Mouse (Mus musculus): Measurements from ENCODE around the gene Chrm3. TPM values are rescaled to one million over a fixed set of nuclear protein-coding genes. Genes with fewer than 3 reads are reported as not detected.

Chrm3 gene
- polyA plus RNA-seq, 1 experiment from 2014 or later, result 0.22 TPM

DNA sequence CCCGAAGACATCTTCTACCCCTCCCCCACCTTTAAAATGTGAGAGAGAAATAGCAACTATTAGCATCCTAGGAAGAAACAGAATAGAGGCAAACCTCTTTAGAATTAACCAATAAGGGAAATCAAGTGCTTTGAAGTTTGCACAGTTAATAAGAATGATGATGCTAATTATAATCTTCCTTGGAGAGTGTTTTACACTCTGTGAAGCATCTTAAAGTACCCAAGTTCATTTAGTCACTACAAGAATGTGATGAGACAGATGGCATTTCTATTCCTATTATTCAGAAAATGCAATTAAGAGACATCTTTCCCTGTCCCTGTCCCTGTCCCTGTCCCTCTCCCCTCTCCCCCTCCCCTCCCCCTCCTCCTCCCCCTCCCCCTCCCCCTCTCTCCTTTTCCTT, 382.9 kb downstream of the Chrm3 start:
- 72% methylated on average over 1 of the region's 1 CpGs for WGBS
- H3K4me2 ChIP-seq, result no peak overlapping the region

GRCm38 (mm10) chr13:9973742-9974321, 386.8 kb downstream of the Chrm3 start:
- no peak for DNase-seq (ENCODE audit: low spot score)
- ATAC-seq (replicated peaks; ENCODE audit: low FRiP score), result no peak
- H3K36me3 ChIP-seq (ENCODE audit: control insufficient read depth, insufficient read depth, low read length), result no peaks in the 10 kb centered on the region
- H3K27me3 ChIP-seq (replicated peaks; ENCODE audit: control insufficient read depth, insufficient read depth, low read length), result no peaks in the 10 kb centered on the region
- H3K9ac ChIP-seq (ENCODE audit: low read depth, low read length), result no peak overlapping the region
- H3K4me2 ChIP-seq, result no peak overlapping the region
- H3K9me3 ChIP-seq (ENCODE audit: control insufficient read depth, low read length), result no peaks in the 10 kb centered on the region
- no peaks in the 10 kb centered on the region for H3K4me1 ChIP-seq (replicated peaks; ENCODE audit: control insufficient read depth, insufficient read depth, low read length)
- WGBS, result 76% methylated on average over 2 of the region's 2 CpGs
- H3K27ac ChIP-seq (ENCODE audit: low read depth, low read length), result no peak overlapping the region
- H3K4me3 ChIP-seq (ENCODE audit: low read depth, low read length), result no peak overlapping the region

More for the DNA sequence above, 382.9 kb downstream of the Chrm3 start:
- no peaks in the 10 kb centered on the region for H3K27me3 ChIP-seq (replicated peaks; ENCODE audit: control insufficient read depth, insufficient read depth, low read length)
- no peak overlapping the region for H3K9ac ChIP-seq (ENCODE audit: low read depth, low read length)
- no peak overlapping the region for H3K4me3 ChIP-seq (ENCODE audit: low read depth, low read length)
- H3K4me1 ChIP-seq (replicated peaks; ENCODE audit: control insufficient read depth, insufficient read depth, low read length), result no peaks in the 10 kb centered on the region
- ATAC-seq (replicated peaks; ENCODE audit: low FRiP score) (no peak), DNase-seq (ENCODE audit: low spot score) (no peak)
- no peak overlapping the region for H3K27ac ChIP-seq (ENCODE audit: low read depth, low read length)
- no peaks in the 10 kb centered on the region for H3K36me3 ChIP-seq (ENCODE audit: control insufficient read depth, insufficient read depth, low read length)
- H3K9me3 ChIP-seq (ENCODE audit: control insufficient read depth, low read length), result no peaks in the 10 kb centered on the region

GRCm38 (mm10) chr13:9971845-9972244, 388.8 kb downstream of the Chrm3 start:
- no peak for ATAC-seq (replicated peaks; ENCODE audit: low FRiP score)
- Histone ChIP-seq H3K4me1 (replicated peaks; ENCODE audit: control insufficient read depth, insufficient read depth, low read length) (no peaks in the 10 kb centered on the region), H3K27me3 (replicated peaks; ENCODE audit: control insufficient read depth, insufficient read depth, low read length) (no peaks in the 10 kb centered on the region), H3K4me3 (ENCODE audit: low read depth, low read length) (no peak overlapping the region), H3K4me2 (no peak overlapping the region), H3K27ac (ENCODE audit: low read depth, low read length) (no peak overlapping the region), H3K36me3 (ENCODE audit: control insufficient read depth, insufficient read depth, low read length) (no peaks in the 10 kb centered on the region), H3K9ac (ENCODE audit: low read depth, low read length) (no peak overlapping the region), H3K9me3 (ENCODE audit: control insufficient read depth, low read length) (no peaks in the 10 kb centered on the region)
- no peak for DNase-seq (ENCODE audit: low spot score)
- 63% methylated on average over 4 of the region's 4 CpGs for WGBS

DNA sequence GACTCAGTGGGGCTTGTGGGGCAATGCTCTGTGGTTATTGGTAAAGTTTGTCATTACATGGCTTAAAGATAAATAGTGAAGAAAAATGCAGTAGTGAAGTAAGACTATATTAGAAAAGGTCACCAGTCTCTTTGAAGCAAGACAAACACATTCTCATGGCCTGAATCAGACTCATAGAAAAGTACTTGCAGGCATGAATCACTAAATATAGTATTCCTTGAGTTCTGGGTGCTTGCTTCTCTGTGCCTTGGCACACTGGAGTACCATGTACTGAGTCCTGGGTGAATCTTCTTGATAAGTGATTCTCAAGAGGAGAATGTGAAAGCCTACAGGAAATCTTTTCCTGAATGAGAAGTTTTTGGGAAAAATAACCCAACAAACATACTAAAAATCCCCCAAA, 408.0 kb downstream of the Chrm3 start:
- Histone ChIP-seq H3K4me1 (replicated peaks; ENCODE audit: control insufficient read depth, insufficient read depth, low read length) (no peaks in the 10 kb centered on the region), H3K27ac (ENCODE audit: low read depth, low read length) (no peak overlapping the region), H3K9me3 (ENCODE audit: control insufficient read depth, low read length) (no peaks in the 10 kb centered on the region), H3K36me3 (ENCODE audit: control insufficient read depth, insufficient read depth, low read length) (no peaks in the 10 kb centered on the region), H3K9ac (ENCODE audit: low read depth, low read length) (no peak overlapping the region), H3K4me3 (ENCODE audit: low read depth, low read length) (no peak overlapping the region), H3K27me3 (replicated peaks; ENCODE audit: control insufficient read depth, insufficient read depth, low read length) (no peaks in the 10 kb centered on the region), H3K4me2 (no peak overlapping the region)
- DNase-seq (ENCODE audit: low spot score), result no peak
- ATAC-seq (replicated peaks; ENCODE audit: low FRiP score), result no peak

DNA sequence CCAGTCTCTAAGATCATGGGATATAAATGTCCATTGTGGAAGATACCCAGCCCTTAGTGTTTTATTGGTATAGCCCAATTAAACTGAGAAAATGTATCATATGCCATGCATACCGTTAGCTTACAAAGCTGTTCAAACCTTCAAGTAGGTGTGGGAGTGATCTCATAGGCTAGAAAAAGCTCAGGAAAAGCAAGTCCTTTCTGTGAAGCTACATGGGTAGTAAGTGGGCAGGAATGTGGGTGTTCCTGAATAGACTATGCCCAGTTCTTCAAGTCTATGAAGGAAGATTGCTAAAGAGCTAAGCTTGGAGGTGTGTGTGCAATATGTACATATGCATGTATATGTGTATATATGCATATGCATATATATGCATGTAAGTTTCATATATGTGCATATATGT, 409.3 kb downstream of the Chrm3 start:
- H3K36me3 ChIP-seq (ENCODE audit: control insufficient read depth, insufficient read depth, low read length), result no peaks in the 10 kb centered on the region
- H3K4me3 ChIP-seq (ENCODE audit: low read depth, low read length), result no peak overlapping the region
- H3K9ac ChIP-seq (ENCODE audit: low read depth, low read length), result no peak overlapping the region
- no peaks in the 10 kb centered on the region for H3K9me3 ChIP-seq (ENCODE audit: control insufficient read depth, low read length)
- 87% methylated on average over 1 of the region's 1 CpGs for WGBS
- H3K4me1 ChIP-seq (replicated peaks; ENCODE audit: control insufficient read depth, insufficient read depth, low read length), result no peaks in the 10 kb centered on the region
- H3K27me3 ChIP-seq (replicated peaks; ENCODE audit: control insufficient read depth, insufficient read depth, low read length), result no peaks in the 10 kb centered on the region
- ATAC-seq (replicated peaks; ENCODE audit: low FRiP score) (no peak), DNase-seq (ENCODE audit: low spot score) (no peak)
- no peak overlapping the region for H3K4me2 ChIP-seq
- no peak overlapping the region for H3K27ac ChIP-seq (ENCODE audit: low read depth, low read length)

GRCm38 (mm10) chr13:9949091-9949490, 411.6 kb downstream of the Chrm3 start:
- Histone ChIP-seq H3K27ac (ENCODE audit: low read depth, low read length) (no peak overlapping the region), H3K27me3 (replicated peaks; ENCODE audit: control insufficient read depth, insufficient read depth, low read length) (no peaks in the 10 kb centered on the region), H3K4me3 (ENCODE audit: low read depth, low read length) (no peak overlapping the region), H3K4me1 (replicated peaks; ENCODE audit: control insufficient read depth, insufficient read depth, low read length) (no peaks in the 10 kb centered on the region), H3K9me3 (ENCODE audit: control insufficient read depth, low read length) (no peaks in the 10 kb centered on the region), H3K36me3 (ENCODE audit: control insufficient read depth, insufficient read depth, low read length) (no peaks in the 10 kb centered on the region), H3K4me2 (no peak overlapping the region), H3K9ac (ENCODE audit: low read depth, low read length) (no peak overlapping the region)
- no peak for ATAC-seq (replicated peaks; ENCODE audit: low FRiP score)
- no peak for DNase-seq (ENCODE audit: low spot score)
- 83% methylated on average over 4 of the region's 4 CpGs for WGBS

- no peaks in the 10 kb centered on the region for H3K27me3 ChIP-seq (replicated peaks; ENCODE audit: control insufficient read depth, insufficient read depth, low read length)
- no peak overlapping the region for H3K9ac ChIP-seq (ENCODE audit: low read depth, low read length)
- DNase-seq (ENCODE audit: low spot score), result no peak
- ATAC-seq (replicated peaks; ENCODE audit: low FRiP score), result no peak
- WGBS, result 51% methylated on average over 1 of the region's 1 CpGs
- H3K4me3 ChIP-seq (ENCODE audit: low read depth, low read length), result no peak overlapping the region
- H3K4me2 ChIP-seq, result no peak overlapping the region
- no peaks in the 10 kb centered on the region for H3K36me3 ChIP-seq (ENCODE audit: control insufficient read depth, insufficient read depth, low read length)
- no peaks in the 10 kb centered on the region for H3K9me3 ChIP-seq (ENCODE audit: control insufficient read depth, low read length)
- H3K4me1 ChIP-seq (replicated peaks; ENCODE audit: control insufficient read depth, insufficient read depth, low read length), result no peaks in the 10 kb centered on the region
- H3K27ac ChIP-seq (ENCODE audit: low read depth, low read length), result no peak overlapping the region
Observed at GRCm38 (mm10) chr13:9940186-9940585, 420.5 kb downstream of the Chrm3 start.

DNA sequence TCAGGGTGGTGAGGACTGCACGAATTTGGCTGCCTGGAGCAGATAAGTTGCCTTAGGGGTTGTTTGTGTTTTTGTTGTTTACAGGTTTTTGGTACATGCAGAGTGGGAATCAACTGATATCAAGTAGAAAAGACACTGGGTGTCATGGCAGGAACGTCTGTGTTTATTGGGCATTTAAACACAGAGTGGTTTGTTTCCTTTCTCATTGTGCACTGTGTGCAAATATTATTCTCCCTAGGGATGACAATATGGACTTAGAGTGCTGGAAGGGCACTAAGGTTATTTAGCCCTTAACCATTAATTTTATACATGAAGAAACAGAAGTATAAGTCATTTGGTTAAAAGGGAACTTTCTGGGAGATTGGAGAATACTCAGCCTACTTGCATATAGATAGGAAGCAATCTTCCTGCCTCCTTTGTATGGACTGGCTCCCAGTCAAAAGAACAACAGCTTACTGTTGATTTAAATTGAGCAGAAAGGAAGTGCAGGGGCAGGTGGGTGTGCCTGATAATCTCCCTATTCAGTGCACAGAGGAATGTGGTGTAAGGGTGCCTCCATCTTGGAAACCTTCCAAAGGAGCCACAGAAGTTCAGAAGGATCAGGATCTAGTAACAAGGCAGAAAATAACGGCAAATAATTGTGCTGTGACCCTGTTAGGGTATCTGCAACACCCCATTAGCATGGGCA, 421.7 kb downstream of the Chrm3 start:
- WGBS, result 55% methylated on average over 3 of the region's 3 CpGs
- no peak for ATAC-seq (replicated peaks; ENCODE audit: low FRiP score)
- Histone ChIP-seq H3K27me3 (replicated peaks; ENCODE audit: control insufficient read depth, insufficient read depth, low read length) (no peaks in the 10 kb centered on the region), H3K4me1 (replicated peaks; ENCODE audit: control insufficient read depth, insufficient read depth, low read length) (no peaks in the 10 kb centered on the region), H3K4me3 (ENCODE audit: low read depth, low read length) (no peak overlapping the region), H3K9ac (ENCODE audit: low read depth, low read length) (no peak overlapping the region), H3K9me3 (ENCODE audit: control insufficient read depth, low read length) (no peaks in the 10 kb centered on the region), H3K27ac (ENCODE audit: low read depth, low read length) (no peak overlapping the region), H3K4me2 (no peak overlapping the region), H3K36me3 (ENCODE audit: control insufficient read depth, insufficient read depth, low read length) (no peaks in the 10 kb centered on the region)
- no peak for DNase-seq (ENCODE audit: low spot score)

DNA sequence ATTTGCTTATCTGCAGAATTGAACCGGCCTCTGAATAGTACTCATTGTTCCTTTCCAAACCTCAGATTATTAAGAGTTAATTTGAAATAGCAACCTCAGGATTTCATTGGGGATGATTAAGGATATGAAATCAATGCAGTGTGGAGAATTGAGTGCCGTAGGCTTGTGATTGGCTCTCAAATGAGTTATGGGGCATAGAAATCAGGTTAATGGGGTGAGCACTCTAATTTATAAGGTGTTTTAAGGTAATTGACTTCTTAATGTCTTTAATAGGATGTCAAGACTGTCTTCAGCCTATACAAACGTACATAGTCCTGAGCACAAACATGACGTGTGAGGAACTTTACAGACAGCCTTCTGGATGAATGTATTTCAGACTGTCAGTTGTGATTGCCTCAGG, 427.9 kb downstream of the Chrm3 start:
- Histone ChIP-seq H3K9ac (ENCODE audit: low read depth, low read length) (no peak overlapping the region), H3K27ac (ENCODE audit: low read depth, low read length) (no peak overlapping the region), H3K4me2 (no peak overlapping the region), H3K9me3 (ENCODE audit: control insufficient read depth, low read length) (no peaks in the 10 kb centered on the region), H3K4me1 (replicated peaks; ENCODE audit: control insufficient read depth, insufficient read depth, low read length) (no peaks in the 10 kb centered on the region), H3K4me3 (ENCODE audit: low read depth, low read length) (no peak overlapping the region), H3K27me3 (replicated peaks; ENCODE audit: control insufficient read depth, insufficient read depth, low read length) (no peaks in the 10 kb centered on the region), H3K36me3 (ENCODE audit: control insufficient read depth, insufficient read depth, low read length) (no peaks in the 10 kb centered on the region)
- 75% methylated on average over 4 of the region's 4 CpGs for WGBS
- DNase-seq (ENCODE audit: low spot score) (no peak), ATAC-seq (replicated peaks; ENCODE audit: low FRiP score) (no peak)

Data from liver, embryonic 11.5 days (tissue).